Mouse (Mus musculus) NIH3T3 (cell line): ENCODE results near the gene Tnfrsf1a.
"Not testable (repeated sequence)": the region's sequence is repeated elsewhere in the genome, so short reads cannot be mapped to it uniquely, and the experiment has no call there.

Experiments
- DNase-seq: peaks from one replicate; pipeline ENCODE4 v3.0.0-alpha.2; 2012; ENCODE audit warnings: low read depth

Tnfrsf1a gene

GRCm38 (mm10) chr6:125348721-125349574, at the start of gene Tnfrsf1a:
Gene Tnfrsf1a, plus strand, starts transcription at chr6:125349362.
- DNase-seq = no peak

- DNase-seq = no peak
Measured at GRCm38 (mm10) chr6:125300982-125301381, 48.2 kb upstream of the Tnfrsf1a start.

- DNase-seq = no peak
Measured at GRCm38 (mm10) chr6:125302231-125302982, 46.8 kb upstream of the Tnfrsf1a start.

- DNase-seq = no peak
Measured at GRCm38 (mm10) chr6:125303242-125303641, 45.9 kb upstream of the Tnfrsf1a start.

GRCm38 (mm10) chr6:125304408-125304807, 44.8 kb upstream of the Tnfrsf1a start:
- DNase-seq = not testable (repeated sequence)

DNA sequence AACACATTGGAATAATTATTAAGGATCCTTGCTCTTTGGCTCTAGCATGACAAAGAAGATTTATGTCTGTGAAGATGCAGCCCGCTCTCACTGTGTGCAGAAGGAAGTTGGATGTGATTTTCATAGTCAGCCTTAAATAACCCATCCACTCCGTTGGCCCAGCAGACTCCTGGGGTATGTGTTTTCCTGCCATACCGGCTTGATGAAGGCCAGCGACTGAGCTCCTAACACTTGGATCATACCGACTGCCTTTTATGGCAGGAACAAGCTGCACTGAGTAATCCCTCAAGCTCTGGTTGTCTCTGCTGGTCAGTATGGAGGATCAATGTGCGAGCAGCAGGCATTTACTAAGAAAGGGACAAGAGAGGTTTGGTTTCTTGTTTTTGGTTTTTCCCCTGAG, 43.7 kb upstream of the Tnfrsf1a start:
- DNase-seq = no peak

GRCm38 (mm10) chr6:125307091-125307490, 42.1 kb upstream of the Tnfrsf1a start:
- no peak for DNase-seq

GRCm38 (mm10) chr6:125308921-125309320, 40.2 kb upstream of the Tnfrsf1a start:
- no peak for DNase-seq

GRCm38 (mm10) chr6:125309406-125309805, 39.8 kb upstream of the Tnfrsf1a start:
- DNase-seq = no peak

DNA sequence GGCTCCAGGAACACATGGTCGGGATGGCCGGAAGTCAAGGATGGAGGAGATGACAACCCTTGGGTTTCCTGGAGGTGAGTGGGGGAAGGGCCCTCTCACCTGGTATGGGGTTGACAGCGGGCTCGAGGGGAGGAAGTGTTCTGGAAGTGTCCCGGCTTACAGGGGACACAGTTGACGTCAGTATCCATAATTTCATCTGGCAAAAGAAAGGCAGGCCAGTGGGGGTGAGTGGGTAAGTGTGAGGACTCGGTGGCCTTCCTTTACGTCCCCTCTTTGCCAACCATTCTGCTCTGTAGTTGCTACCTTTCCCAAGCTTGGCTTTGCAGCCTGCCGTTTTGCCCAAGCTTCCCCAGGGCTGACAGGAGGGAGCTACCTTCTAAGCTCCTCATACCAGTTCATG, 37.0 kb upstream of the Tnfrsf1a start:
- DNase-seq = no peak

GRCm38 (mm10) chr6:125312581-125313355, 36.4 kb upstream of the Tnfrsf1a start:
- DNase-seq = peak; percentile 36

- peak; percentile 96 for DNase-seq
Measured at GRCm38 (mm10) chr6:125313546-125314230, 35.5 kb upstream of the Tnfrsf1a start, which contains the start of gene Ltbr. Gene Ltbr, minus strand, starts transcription at chr6:125313885.

GRCm38 (mm10) chr6:125314231-125314563, 35.0 kb upstream of the Tnfrsf1a start:
- no peak for DNase-seq

DNA sequence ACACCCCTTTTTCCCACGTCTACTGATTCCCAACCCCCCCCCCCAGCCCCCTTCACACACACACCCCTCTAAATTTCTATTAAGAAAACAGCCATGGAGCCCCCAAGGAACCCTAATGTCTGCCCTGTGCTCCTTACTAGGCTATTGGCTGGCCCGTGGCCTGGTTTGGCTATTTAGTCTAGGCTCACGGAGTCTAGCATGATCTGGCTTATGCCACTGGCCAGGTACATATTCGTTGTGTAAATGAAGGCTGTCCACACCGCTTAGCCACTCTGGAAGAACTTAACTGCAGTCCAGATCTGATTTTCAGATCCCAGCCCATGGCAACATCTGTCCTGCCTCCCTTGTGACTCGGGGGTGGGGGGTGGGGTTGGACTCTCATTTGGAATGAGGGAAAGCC, 34.4 kb upstream of the Tnfrsf1a start:
- no peak for DNase-seq

DNA sequence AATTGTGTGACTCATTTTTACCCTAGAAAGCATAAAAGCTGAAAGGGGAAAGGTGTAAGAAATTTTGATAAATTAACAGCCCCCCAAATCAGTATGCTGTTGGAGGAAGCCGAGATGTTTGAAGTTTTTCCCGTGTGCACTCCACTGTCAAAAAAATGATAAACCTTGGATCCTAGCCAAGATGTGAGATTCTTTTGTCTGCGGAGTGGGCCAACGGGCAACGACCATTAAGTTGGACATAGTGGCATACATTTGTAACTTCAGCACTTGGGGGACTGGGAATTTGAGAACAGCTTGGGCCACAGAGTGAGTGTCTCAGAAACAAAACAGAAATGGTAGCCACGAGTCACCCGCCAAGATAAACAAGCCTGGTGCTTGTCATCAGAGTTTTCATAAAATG, 32.1 kb upstream of the Tnfrsf1a start:
- DNase-seq = no peak

- DNase-seq = no peak
Measured at GRCm38 (mm10) chr6:125318981-125319918, 29.9 kb upstream of the Tnfrsf1a start.

GRCm38 (mm10) chr6:125319919-125320296, 29.3 kb upstream of the Tnfrsf1a start:
- DNase-seq = no peak

DNA sequence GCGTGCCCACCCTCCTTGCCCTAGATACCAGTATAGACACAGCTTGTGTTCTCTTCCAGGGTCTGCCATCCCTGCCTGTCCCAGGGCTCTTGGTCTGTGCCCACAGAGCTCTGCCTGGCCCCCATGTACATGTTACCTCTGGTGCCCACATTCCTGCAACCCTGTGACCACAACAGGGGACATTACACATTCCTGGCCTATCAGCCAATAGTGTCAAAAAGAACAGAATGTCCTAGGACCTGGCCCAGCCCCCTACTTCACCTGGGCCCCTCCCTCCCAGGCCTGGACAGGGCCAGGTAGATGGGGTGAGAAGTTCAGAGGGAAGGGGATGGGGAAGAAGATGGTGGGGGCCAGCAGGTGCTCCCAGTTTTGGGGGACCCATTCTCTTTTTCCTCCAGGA, 28.8 kb upstream of the Tnfrsf1a start, which contains the start of gene Scnn1a:
Gene Scnn1a (plus strand): TSS at position 337 of the 400 bp plus-strand sequence.
- no peak for DNase-seq

- no peak for DNase-seq
Measured at GRCm38 (mm10) chr6:125321114-125321855, 27.9 kb upstream of the Tnfrsf1a start.

DNA sequence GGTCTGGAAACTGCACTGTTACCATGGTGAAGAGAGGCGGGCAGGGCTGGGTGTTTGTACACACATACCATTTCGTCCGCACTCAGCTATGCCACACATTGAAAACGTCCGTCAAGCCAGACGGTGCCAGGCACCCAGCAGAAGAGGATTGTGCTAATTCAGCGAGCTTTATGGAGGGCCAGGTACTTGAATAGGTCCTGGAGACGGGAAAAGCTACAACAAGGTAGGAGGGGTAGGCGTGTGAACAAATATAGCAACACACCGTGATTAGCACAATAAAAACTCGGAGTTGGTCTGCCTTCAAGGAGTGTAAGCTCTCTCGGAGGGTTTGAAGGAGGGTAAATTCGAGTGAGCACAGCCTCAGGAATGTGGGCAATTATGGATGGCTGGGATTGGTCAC, 26.4 kb upstream of the Tnfrsf1a start:
- DNase-seq = no peak
